Mouse (Mus musculus): Measurements from ENCODE around the gene Sh2d5.
A peak's percentile ranks its signal among the peaks of the same experiment; 100 is the strongest.

Sh2d5 gene

GRCm38 (mm10) chr4:138261843-138262681 lies 11.9 kb downstream of the Sh2d5 start:
- peak; percentile 96 for DNase-seq

DNA sequence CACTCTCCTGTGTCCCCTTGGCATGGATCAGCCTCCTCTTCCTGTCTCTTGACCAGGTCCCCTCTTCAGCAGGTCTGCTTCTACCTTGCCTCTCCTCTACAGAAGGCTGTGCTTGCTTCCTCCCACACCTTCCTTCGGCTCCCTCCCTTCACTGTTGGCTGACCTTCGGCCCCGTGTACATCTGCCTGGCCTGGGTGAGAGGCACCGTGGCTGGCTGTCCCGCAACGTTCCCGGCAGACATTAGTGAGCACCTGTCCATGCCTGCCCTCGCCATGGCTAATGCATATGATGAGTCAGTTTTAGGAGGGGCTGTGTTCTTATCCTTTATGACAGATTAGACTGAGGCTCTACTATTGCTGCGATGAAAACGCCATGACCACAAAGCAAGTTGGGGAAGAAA lies 17.7 kb downstream of the Sh2d5 start:
- DNase-seq, result no peak

DNA sequence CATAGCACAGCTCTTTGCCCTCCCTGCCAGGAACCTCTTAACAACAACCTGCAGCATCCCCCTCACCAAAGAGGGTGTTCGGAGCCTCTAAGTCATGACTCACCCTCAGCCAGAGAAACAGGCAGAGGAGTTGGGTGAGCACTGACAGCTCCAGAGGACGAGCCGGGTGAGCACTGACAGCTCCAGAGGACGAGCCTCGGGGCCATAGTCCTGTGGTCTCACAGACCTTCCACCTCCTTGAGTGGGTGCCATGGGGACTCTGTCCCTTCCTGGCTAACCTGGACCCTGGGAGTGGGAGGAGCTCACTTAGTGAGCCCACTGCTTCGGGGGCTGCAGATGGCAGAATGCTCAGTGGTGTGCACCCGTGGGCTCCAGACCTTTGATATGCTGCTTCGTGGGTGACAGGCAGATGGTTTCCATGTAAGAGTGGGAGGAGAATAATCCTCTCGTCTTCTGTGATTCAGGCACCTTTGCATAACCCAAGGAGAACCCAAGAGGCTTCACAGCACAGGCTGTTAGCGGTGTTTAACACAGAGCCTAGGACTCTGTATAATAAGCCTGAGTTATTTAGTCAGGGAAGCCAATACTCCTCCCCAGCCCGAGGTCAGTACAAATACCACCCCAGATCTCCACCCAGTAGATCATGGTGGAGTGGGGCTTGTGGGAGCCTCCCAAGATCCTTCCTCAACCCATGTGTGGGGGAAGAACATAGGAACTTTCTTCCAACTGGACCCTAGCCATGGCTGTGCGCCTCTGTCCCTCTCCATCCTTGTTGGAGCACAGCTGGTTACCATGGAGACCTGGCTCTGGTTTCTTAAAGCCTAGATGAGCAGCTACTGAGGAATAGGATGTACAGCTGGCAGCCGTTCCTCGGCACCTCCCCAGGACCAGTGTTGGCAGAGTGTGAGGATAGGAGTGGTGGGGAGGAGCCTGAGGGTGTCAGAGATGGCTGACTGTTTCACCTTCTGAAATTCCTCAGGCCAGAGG lies 22.1 kb downstream of the Sh2d5 start:
- DNase-seq, result peak in 1 of 2 experiments; percentile 21

DNA sequence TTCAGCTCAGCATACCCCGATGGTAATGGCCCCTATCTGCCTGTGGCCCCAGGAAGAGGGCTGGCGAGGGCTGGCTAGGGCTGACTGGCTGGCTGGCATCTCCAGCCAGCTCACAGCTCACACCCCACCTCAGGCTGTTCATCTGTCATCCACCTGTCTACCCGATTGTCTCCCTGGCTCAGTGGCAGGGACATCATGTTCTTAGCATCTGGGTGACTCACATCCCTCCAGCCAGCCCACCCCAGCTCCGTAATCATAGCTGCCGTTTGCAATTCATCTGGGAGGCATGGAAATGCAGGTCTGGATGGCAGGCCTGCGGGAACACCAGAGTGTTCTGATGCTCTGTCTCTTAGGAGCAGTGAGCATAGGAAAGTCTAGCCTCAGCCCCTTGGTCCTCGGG lies 28.1 kb downstream of the Sh2d5 start:
- DNase-seq, result no peak

GRCm38 (mm10) chr4:138282834-138283233 lies 32.6 kb downstream of the Sh2d5 start:
- peak; percentile 59 to 74 for DNase-seq

GRCm38 (mm10) chr4:138286411-138286810 lies 36.2 kb downstream of the Sh2d5 start:
- DNase-seq, result no peak

- no peak for DNase-seq
Measured at GRCm38 (mm10) chr4:138288691-138289090, 38.5 kb downstream of the Sh2d5 start.

DNA sequence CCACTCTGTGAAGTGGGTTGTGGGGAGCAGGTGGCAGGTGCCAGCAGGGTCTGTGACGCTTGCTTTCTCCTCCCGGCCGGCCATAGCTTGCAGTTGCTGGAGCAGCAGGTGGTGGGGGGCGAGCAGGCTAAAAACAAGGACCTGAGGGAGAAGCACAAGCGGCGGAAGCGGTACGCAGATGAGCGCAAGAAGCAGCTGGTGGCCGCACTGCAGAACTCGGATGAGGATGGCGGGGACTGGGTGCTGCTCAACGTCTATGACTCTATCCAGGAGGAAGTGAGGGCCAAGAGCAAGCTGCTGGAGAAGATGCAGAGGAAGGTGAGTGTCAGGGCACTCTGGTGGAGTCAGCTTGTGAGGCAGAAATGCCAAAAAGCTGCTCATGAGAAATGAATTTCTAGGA lies 41.8 kb downstream of the Sh2d5 start:
- DNase-seq, result no peak

- DNase-seq, result no peak
Measured at GRCm38 (mm10) chr4:138293261-138293948, 43.2 kb downstream of the Sh2d5 start.

GRCm38 (mm10) chr4:138293949-138294550 lies 43.8 kb downstream of the Sh2d5 start:
- no peak for DNase-seq

DNA sequence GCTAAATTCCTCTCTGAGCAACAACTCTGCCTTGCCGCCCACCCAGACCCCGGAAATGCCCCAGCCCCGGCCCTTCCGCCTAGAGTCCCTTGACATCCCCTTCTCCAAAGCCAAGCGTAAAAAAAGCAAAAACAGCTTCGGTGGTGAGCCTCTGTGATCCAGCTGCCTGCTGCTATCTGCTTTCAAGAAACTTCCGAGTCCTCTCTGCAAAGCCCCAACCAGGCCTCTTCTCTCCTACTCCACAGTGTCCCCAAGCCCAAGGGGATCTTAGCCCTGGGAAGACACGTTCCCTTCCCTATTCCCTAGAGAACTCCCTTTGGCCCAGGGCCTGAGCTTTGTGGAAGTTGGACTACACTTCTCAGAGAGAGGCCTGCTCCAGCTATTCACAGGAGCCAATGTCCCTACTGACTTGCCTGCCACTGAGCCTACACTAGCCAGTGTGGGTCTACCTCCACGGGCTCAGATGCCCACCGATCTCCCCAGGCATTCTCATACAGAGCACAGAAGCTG lies 51.1 kb downstream of the Sh2d5 start:
- DNase-seq, result no peak

DNA sequence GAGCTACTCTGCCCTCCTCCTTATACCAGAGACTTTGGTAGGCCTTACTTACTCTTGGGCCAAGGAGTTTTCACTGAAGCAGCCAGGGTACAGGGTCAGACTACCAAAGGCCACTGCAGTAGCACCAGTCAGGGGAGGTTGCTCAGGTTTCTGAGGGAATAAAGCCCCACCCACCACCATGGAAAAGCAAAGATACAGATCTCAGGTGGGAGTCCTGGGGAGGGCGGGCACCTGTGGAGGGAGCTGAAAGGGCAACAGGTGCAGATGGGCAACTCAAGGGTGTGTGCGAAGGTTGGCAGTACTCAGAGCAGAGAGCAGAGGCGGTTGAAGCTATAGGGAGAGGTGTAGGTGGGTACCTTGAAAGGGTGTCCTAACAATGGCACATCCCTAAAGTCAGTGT lies 52.8 kb downstream of the Sh2d5 start:
- no peak for DNase-seq

DNA sequence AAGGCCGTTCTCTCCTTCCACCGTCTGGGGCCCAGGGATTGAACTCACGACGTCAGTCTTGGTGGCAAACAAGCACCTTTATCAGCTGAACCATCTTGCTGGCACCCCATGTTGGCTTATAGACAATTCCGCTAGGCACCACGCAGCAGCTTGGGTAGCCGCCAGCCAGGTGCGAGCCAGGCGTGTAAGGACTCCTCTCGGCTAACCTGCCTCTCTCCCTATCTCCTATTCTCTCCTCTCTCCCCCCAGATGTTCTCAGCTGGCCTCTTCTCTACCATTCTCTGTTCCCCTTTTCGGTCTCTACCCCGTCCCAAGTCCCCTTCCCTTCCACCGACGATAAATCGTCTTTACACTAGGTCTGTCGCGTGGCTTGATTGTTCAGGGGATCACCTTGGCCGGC lies 53.5 kb downstream of the Sh2d5 start:
- DNase-seq, result no peak

GRCm38 (mm10) chr4:138304340-138305104 lies 54.3 kb downstream of the Sh2d5 start, which contains the start of gene Ddost:
Gene Ddost (plus strand): TSS chr4:138304730.
- DNase-seq, result peak; percentile 98 to 99

DNA sequence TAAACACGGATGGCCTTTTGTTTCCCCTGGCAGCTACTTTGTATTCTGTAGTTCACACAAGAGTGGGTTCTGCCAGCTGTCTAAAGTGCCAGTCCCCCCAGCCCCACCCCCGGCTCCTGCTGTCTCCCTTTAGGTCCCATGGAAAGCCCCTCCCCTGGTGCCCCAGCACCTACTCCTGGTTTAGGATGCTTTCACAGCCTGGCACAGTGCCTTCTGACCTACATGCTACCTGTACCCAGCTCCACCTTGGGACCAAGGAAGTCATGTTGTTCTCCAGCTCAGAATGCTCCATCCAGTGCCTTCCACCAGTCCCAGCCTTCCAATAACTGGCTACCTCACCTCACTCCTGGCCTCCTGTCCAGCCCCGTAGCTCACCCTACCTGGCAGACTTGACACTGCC lies 56.8 kb downstream of the Sh2d5 start:
- no peak for DNase-seq

DNA sequence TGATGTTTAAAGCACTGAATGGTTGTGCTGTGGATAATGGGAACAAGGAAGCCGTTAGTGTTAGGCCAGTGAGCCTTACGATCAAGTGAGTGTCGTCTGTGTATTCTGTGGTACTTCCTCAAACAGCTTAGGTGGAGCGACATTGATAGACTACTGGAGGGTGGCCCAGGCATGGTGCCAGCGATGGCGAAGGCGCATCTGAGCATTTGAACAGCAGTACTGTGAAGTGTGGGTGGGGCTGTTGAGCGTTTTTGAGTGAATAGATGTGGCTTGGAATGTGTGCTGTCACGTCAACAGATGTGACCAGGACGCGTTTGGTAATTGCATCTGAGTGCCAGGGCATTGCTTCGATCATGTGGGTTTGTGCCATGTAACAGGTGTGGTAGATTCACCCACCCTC lies 57.5 kb downstream of the Sh2d5 start:
- no peak for DNase-seq

DNA sequence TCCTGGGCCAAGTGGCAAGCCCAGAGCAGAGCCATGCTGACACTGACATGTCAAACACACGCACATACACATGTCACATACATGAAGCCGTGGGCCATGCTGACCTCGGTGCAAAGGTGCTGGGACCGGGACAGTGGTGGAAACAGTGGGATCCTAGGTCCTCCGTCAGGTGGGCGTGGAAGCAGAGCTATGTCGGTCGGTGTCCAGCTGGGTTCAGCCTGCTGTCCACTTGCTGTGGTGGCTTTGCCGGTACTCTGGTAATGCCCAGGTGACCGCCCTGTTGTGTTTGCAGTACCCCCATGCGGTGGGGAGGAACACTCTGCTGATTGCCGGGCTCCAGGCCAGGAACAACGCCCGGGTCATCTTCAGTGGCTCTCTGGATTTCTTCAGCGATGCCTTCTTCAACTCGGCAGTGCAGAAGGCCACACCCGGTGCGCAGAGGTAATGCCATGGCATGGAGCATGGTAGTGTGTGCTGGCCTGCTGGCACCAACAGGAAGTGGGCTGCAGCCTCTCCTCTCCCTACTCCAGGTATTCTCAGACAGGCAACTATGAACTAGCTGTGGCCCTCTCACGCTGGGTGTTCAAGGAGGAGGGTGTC lies 60.2 kb downstream of the Sh2d5 start:
- DNase-seq, result no peak
